Mouse (Mus musculus) spleen, postnatal 36 days (tissue): ENCODE data around the gene Cd82.

Experiments
- DNase-seq, 2 experiments: peaks; one replicate each; pipeline ENCODE4 v3.0.0; 2022; ENCODE audit warnings: low spot score in 2 of 2, mixed read lengths in 1 of 2

Gene Cd82

DNA sequence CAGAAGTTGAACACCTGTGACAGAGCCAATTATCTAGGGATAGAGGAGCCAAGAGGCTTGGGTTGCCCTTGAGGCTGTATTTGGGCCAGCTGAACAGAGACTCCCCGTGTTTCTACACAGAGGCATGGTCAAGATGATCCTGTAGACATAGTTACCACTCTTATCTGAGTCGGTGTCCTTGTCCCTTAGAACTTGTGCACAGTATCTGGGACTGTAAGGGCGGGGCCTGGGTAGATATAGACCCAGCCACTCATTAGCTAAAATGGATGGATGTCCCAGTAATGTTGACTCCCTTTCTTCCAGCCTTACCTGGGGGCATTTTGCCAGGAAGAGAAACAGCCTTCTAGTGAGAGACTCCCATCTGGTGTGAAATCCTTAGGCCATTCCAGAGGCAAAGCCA is 3.4 kb upstream of the Cd82 start:
- no peak for DNase-seq

- peak; percentile 99 to 100 for DNase-seq
Observed at GRCm38 (mm10) chr2:93461869-93462714, 848 bp downstream of the Cd82 start.

GRCm38 (mm10) chr2:93460786-93461469 is 2.0 kb downstream of the Cd82 start:
- peak in 1 of 2 experiments; percentile 43 for DNase-seq

- DNase-seq: no peak
Observed at GRCm38 (mm10) chr2:93459208-93459920, 3.6 kb downstream of the Cd82 start.

DNA sequence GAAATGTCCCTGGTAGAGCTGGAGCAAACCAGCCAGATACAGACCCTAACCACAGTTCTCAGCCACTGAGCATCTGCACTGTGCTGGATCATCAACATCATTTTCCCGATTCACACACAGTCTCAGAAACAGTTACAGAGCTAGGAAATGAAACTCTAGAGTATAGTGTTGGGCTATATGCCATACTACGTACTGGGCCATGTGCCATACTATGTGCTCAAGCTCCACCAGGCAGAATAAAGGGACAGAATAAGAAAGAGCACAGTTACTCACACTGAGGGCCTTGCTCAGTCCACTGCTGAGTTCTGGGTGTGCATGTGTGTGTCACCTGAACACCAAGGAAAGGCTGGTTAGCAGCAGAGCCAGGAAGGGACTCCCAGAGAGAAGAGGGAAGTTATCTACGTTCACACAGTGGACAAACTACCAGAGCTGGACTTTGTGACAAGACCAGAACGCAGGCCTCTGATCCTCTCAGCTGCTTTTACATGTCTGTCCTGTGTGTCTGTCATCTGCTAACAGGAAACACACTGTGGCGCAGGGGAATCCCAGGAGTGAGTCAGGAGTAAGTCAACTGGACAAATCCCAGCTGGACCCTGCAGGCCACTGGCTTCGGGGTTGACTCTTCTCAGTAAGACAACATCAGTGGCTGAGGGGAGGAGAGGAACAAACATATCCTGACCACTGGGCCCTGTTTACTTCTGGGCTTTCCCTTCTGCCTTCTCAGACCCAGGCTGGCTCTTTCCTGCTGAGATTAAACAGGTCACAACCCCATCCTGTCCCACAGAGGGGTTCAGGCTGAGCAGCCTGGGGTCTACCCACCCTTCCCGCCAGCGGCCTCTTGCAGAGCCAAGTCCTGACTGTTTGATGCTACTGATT is 4.4 kb downstream of the Cd82 start:
- DNase-seq: peak; percentile 51 to 54

- no peak for DNase-seq
Observed at GRCm38 (mm10) chr2:93457426-93458130, 5.4 kb downstream of the Cd82 start.

GRCm38 (mm10) chr2:93456140-93456539 is 6.8 kb downstream of the Cd82 start:
- peak; percentile 39 to 68 for DNase-seq

DNA sequence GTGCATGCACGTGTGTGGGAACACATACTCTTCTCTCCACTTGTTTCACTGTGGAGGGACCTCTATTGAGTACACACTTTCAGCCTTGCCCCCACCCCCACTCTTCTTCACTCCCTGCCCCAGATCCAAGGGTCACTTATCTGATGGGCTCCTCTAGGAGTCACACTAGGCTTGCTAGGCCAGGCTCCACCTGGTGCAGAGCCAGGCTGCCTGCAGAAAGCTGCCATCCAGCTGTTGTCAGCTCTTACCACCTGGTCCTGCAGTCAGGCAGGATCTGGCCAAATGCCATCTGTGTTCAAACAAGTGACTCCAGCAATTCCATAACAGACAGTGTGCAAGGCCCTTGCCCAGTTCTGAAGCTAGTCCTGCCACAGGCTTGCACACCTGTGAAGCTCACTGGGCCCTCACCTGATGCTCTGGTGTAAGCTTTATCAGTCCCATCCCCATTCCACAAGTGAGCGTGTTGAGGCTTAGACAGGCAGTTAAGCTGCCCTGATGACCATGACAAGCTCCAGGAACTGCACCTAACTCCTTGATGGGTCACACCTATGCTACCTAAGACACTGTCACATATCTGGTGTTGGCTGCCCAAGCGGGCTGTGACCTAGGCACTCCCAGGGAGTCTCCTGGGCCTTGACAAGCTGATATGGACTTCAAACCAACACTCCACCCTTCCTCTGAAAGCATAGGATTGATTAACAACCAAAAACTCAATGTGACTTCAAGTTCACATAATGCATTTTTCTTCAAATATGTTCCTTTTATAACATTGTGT is 7.9 kb downstream of the Cd82 start:
- DNase-seq: peak; percentile 37 to 65

GRCm38 (mm10) chr2:93454334-93454733 is 8.6 kb downstream of the Cd82 start:
- no peak for DNase-seq

DNA sequence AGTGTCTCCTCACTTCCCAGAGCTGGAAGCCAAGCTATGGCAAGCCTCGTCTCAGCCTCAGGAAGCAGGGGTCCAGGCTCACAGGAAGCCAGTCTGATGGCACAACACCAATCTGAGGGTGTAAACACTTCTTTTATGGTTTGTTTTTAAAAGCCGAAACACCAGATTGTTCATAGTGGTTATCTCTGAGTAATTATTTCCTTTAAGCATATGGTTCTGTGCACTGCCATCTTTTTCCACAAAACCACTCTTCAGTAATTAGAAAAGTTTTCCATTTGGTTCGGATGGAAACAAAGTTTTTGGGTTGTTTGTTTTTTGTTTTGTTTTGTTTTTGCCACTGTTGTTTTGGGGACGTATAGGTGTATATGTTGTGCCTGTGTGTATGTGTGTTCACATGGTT is 9.9 kb downstream of the Cd82 start:
- DNase-seq: no peak

DNA sequence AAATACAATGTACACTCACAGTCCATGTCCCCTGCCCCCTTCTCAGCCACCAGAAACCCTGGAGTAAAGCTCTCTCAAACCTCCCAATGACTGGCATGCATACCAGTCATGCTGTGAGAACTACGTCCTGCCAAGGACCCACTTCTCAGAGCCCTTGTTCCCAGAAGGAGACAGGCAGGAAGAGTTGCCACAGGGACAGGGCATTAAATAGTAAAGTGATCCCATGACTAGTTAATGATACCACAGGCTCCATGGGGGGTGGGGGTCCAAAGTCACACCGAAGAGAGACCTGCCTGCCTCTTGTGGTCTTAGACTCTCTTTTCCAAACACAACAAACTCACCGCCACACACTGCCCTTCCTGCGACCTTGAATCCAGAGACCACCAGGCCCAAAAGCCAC is 10.4 kb downstream of the Cd82 start:
- DNase-seq: no peak

GRCm38 (mm10) chr2:93452057-93452456 is 10.9 kb downstream of the Cd82 start:
- no peak for DNase-seq

DNA sequence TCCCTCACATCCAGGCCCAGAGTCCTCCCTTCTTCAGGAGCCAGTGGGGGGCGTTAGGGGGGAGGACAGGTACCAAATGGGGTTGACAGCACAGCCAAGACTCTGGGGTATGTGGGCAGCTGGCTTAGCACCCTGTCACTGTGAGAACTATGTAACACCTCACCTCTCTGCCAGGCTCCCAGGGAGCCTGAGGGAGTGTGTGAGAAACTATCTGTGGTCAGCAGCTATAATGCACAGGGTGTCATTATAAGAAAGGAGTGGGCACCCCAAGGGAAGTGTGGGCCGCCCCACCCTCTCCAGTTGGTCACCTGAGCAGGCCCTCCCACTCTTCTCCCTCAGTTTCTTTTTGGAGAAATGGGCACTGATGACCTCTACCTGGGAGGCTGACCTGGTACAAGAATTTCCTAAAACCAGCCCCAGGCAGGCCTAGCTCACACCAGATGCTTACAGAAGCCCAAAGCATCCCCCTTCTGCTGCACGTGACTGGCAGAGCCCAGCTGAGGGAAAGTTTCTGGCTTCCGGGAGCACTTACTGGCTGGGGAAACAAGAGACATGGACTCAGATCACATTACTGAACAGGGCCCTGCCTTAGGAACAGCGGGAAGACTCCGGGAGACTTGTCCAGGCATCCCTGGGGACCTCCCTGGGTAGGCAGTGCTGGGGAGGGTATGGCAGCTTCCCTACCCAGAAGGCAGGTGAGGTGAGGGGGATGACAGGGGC is 11.6 kb downstream of the Cd82 start:
- DNase-seq: no peak

DNA sequence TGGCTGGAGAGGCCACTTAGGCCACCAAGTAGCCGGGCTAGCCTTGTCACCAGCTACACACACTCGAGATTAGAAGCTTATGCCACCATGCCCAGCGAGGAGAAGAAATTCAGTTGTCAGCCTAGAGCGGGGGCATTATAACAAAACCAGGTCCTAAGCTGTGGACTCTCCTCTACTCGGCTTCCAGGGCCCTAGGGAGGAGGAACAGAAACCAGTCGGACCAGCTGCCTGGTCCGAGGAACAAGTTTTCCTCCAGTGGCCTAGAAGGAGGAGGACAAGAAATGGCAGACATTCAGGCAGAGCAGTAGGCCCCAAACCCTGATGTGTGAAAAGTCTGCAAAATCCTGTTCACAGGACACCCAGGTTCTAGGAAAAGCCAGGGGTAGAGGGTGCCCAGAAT is 12.2 kb downstream of the Cd82 start:
- no peak for DNase-seq

DNA sequence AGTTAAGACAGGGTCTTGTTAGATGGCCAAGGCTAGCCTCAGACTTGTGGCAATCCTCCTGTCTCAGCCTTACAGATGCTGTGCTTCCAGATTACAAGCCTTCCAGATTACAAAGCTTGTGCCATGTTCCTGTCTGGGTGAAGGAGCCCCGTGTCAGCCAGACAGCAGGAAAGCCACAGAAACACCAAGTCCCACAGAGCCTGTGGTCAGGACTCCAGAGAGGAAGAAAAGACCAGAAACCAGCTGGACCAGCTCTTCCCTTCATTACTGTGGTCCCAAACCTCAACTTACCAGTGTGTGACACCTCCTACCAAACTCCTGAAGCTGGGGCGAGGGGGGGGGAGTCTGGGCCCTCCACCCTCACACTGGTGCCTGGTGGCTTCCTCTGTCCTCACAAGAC is 13.3 kb downstream of the Cd82 start:
- DNase-seq: no peak

DNA sequence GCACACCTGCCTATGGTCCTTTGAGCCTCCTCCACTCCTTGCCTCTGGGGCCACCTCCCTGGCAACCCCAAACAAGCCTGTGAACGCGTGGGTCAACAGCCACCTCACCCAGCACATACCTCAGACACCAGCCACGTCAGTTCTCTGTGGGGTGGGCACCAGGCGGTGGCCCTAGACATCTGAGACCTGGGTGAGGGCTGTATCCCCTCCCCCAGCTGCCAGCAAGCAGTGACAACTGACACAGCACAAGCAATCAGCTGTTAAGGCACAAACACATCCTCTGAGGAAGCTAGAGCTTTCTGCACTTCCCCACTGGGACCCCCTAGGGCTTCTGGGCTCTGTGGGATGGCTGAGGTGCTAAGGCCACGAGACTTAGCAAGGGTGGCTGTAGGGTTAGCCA is 14.2 kb downstream of the Cd82 start:
- no peak for DNase-seq

DNA sequence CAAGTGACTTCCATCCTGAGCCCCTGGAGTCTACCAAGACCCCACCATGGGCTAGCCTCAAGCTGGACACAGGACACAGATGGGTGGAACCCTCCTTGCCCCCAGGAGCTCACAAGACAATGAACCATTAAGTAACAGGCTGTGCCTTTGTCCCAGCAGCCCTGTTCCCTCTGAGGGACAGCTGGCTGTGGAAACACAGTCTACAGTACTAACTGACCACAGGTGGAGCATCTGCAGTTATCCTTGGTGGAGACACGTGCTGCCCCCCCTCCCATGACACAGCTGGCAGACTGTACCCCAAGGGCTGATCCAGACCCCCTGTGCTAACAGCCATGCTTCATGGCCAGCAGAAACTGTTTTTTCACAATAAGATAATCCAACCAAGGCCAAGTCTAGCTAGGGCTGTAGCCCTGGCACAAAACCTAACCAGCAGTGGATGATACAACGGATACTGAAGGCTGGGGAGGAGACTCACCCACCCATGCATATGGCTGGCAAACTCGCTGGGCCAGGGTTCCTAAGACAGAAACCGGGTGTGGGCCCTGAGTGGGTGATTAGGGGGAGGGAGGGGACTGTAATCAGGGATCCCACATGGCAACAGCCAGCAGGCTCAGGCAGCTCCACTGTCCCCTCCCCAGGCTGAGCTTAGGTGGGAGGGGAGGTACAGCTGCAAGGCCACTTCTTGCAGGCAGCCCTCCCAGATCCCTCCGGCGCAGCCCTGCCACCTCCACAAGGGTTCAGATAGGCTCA is 15.3 kb downstream of the Cd82 start:
- DNase-seq: peak; percentile 66 to 75

DNA sequence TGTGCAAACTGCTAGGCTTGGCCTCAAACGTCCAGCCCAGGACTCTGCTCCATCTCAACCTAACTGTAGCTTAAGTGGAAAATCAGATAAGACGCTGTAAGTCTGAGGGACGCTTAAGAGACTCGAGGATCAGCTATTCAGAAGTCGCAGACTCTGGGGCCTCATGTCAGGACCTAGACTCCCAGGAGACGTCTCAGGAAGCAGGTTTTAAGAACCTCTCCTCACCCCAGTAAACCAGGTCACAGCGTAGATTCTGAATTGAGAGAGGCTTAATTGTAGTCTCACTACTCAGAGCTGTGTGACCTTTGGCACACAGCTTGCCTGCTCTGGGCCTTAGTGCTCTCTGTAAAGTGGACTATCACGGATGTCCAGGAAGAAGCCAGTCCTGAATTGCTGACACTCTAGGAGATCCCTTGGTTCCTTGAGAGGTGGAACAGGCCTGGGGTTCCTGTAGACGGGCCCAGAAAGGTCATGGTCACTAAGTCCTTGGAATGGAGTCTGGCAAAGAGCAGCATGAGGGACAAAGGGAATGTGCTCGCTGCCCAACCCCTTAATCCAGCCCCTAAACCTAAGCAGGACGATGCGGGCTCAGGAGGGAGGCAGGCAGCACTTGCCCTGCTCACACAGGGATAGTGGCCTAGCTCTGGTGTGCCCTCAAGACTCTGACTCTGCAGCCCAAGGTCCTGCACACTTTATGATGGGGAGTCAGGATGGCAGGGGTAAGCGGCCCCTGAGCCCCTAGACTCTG is 16.2 kb downstream of the Cd82 start:
- DNase-seq: no peak
